Mouse (Mus musculus) layer of hippocampus, adult 9-11 months (tissue): ENCODE measurements around the gene Kank4.
"Not testable (repeated sequence)": the region's sequence is repeated elsewhere in the genome, so short reads cannot be mapped to it uniquely, and the experiment has no call there.

ENCODE experiments used
- DNase-seq: peaks from one replicate; pipeline ENCODE4 v3.0.0; 2022

Kank4 gene

GRCm38 (mm10) chr4:98826701-98827100, 9.4 kb upstream of the Kank4 start:
- DNase-seq: no peak

DNA sequence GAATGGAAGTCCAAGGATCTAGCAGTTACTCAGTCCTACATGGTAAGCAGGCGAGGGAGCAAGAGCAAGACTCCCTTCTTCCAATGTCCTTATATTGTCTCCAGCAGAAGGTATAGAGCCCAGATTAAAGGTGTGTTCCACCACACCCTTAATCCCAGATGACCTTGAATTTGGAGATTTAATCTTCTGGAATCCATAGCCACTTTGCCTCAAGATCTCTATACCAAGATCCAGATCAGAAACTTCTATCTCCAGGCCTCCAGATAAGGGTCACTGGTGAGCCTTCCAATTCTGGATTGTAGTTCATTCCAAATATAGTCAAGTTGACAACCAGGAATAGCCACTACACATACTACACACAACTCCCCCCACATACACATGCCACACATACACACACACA, 6.4 kb upstream of the Kank4 start, which contains the start of gene I0C0044D17Rik:
TSS of gene I0C0044D17Rik (minus strand) at position 101 of the 400 bp plus-strand sequence.
- DNase-seq: not testable (repeated sequence)

GRCm38 (mm10) chr4:98823047-98823446, 5.7 kb upstream of the Kank4 start:
- no peak for DNase-seq

GRCm38 (mm10) chr4:98822478-98822877, 5.1 kb upstream of the Kank4 start:
- no peak for DNase-seq

DNA sequence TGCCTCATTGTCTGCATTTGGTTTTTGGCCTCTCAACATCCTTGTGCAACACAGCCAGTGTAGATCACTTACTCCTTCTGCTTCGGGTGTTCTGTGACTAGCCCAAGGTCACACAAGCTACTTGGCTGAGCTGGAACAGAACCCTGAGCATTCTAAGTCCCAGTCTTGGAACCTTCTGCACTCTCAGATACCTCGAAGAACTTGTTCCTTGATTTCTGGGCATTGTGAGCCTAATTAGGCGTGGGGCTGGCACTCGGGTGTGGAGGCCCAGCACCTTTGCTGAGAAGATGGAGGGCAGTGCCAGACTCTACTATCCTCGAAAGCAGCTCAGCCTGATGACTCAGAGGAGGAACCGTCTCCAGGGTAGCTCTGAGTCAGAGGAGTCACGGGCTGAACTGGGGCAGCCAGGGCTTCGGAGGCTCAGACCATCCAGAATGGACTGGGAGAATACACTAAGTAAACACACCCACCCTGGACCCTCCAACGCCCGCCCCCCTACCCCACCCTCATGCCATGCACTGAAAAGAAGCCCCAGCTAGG, 1.9 kb upstream of the Kank4 start:
- DNase-seq: no peak

DNA sequence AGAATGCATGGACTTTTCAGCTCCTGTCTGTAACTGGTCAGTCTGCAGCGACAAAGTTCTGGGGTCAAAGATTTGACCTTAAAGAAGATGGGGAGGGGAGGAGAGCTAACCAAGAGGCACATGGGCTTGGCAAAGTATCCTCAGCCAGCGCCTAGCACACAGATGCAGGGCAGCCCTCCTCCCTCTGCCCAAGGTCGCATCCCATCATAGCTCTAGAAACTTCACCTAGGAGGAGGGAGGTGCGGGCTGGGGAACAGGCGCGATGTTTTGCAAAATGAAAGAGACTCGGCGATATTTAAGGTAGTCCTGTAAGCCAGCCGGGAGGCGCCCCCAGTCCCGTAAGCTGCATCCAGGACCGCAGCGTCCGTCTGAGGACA, 542 bp downstream of the Kank4 start:
- no peak for DNase-seq

GRCm38 (mm10) chr4:98806306-98806705, 11.0 kb downstream of the Kank4 start:
- no peak for DNase-seq

GRCm38 (mm10) chr4:98805291-98806048, 11.9 kb downstream of the Kank4 start:
- no peak for DNase-seq

DNA sequence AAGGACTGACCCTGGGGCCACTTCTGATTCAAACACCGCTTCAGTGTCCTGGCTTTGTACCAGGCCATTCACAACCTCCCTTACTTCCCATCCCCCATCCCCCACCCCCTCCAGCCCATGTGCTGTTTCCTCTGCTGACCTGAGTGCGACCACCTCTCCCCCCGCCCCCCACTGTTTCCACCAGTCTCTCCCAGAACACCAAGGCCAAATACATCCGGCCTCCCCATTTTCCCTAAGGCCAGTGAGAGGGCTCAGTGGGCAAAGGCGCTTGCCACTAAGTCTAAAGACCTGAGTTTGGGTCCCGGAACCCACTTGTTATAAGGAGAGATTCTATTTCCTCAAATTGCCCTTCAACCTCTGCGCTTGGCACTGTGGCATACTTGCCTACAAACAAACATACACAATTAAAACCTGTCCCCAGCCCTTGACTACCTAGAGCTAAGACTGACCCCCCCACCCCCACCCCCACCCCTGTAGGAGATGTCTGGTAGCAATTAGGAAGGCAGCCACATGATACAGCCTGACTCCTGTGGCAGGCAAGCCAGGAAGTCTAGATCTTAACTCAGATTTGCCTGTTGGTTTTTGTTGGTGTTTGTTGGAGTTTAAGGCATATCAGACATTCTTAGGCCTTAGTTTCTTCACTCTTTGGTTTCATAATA, 12.7 kb downstream of the Kank4 start:
- no peak for DNase-seq

- DNase-seq: no peak
These were observed 15.6 kb downstream of the Kank4 start for GRCm38 (mm10) chr4:98801775-98802174.

DNA sequence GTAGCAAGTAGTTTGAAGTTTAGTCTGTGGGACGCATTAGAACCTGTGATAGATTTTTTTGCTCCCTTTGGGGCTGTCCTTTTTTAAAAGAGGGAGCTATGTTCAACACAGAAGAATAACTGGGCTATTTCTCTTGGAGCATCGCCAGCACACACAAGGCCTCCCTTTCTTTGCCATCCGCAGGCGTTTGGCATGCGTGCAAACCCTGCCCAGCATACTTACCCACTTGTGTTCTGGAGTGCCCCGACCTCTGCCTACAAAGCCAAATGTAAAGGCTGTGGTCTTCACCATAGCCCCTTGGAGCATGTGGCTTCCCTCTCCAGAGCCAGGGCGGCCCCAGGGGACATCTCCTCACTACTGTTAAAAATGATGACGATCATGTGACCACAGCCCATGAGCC, 16.5 kb downstream of the Kank4 start:
- DNase-seq: peak; percentile 26

GRCm38 (mm10) chr4:98796591-98797341, 20.6 kb downstream of the Kank4 start:
- peak; percentile 8 for DNase-seq

DNA sequence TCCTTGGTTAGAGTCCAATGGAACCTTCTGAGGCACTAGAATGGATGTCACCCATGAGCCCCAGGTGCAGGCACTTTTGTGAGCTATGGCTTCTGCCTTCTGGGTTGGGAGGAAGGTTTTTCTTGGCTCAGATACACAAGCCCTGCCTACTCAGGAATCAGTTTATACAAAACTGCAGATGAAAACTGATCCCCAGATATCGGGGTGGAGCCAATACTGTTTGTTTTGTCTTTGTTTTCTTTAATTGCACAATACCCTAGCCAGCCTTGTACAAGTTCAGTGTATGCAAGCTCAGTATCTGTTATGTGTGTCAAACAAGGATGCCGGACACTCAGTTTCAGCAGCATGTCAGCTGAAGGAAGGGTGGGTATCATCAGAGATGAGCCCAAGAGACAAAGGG, 22.1 kb downstream of the Kank4 start:
- no peak for DNase-seq

- no peak for DNase-seq
These were observed 23.9 kb downstream of the Kank4 start for GRCm38 (mm10) chr4:98793486-98793885.

- DNase-seq: no peak
These were observed 26.6 kb downstream of the Kank4 start for GRCm38 (mm10) chr4:98790721-98791120.

GRCm38 (mm10) chr4:98789861-98790311, 27.5 kb downstream of the Kank4 start:
- no peak for DNase-seq

DNA sequence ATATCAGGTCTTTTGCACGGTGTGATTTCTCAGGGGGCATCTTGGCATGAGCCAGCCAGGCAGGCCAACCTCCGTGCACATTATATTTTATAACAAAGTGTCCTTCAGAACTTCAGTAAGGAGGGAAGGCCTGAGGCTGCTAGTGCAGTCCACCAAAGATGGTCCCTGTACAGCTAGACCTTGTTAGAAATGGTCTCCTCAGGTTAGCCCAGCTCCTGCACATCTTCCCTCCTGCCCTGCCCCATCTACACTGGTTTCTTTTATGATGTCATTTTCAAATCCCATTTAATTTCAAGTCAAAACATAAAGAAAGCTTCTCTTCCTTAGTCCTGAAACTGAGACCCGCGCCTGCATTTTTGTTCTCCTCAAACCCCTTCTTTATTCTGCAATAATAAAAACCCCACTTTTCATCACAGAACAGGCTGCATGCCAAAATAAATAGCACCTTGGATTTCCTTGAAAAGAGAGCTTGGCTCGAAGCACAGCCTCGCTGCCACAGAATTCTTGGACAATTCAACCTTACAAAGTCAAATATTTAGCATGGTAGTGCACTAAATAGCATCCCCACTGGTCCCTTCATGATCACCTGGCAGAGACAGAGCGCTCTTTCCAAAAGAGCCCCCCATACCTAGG, 28.1 kb downstream of the Kank4 start:
- no peak for DNase-seq

GRCm38 (mm10) chr4:98786281-98786680, 31.1 kb downstream of the Kank4 start:
- no peak for DNase-seq

- DNase-seq: no peak
These were observed 31.5 kb downstream of the Kank4 start for GRCm38 (mm10) chr4:98785851-98786250.

DNA sequence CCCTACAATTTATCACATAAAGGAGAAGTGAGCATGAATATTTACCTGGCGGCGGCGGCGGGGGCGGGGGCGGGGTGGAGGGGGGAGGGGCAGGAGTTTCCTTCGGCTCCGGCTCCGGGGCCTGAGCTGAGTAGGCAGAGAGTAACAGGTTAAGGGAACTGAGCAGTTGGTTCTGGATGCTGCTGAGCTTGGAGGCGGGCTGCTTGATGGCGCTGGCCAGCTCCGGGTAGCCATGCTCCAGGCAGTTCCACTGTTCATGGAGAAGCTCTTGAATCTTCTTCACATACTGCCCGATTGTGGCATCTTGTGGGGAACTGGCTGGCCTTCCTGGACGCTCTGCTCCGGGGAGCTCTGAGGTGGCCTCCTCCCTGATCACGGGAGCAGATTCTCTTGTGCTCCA, 39.1 kb downstream of the Kank4 start:
- no peak for DNase-seq

DNA sequence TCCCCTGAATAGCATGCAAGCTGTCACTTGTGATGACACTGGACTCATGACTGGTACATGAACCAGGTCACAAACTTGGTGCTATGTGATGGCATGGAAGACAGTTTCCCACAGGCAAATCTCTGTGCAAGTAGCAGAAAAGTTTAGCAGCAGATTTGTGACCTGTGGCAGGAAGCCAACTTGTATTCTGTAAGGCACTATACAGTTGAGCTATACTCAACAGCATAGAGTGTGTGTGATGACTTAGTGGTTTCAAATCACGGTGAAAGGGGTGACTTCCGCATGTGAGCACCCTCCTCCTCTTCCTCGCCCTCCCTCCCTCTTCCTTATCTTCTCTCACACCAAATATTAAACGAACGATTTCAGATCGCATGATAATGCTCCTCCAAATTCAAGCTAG, 39.9 kb downstream of the Kank4 start:
- DNase-seq: no peak

- no peak for DNase-seq
These were observed 40.5 kb downstream of the Kank4 start for GRCm38 (mm10) chr4:98776721-98777427.
